Mouse (Mus musculus): ENCODE results near the gene Snip1.

GRCm38 (mm10) chr4:125057273-125057672 is 9.2 kb upstream of the Snip1 start:
- no peak for TF ChIP-seq E2F4 (IDR thresholded peaks at IDR 0.05; ENCODE audit: insufficient replicate concordance, low read depth, low read length)
- TF ChIP-seq NELFE (IDR thresholded peaks at IDR 0.05; ENCODE audit: low read depth, low read length) = no peak
- TF ChIP-seq CHD1 (IDR thresholded peaks at IDR 0.05; ENCODE audit: low read depth, low read length) = no peak
- no peak for TF ChIP-seq RAD21 (IDR thresholded peaks at IDR 0.05; ENCODE audit: low read depth, low read length)
- TF ChIP-seq EP300 (IDR thresholded peaks at IDR 0.05; ENCODE audit: low read length) = no peak
- TF ChIP-seq CTCF (conservative IDR thresholded peaks at IDR 0.05 in 1 of 2, IDR thresholded peaks at IDR 0.05 in 1 of 2; ENCODE audit: low read depth in 2 of 2, low read length in 2 of 2) = no peak
- no peak for TF ChIP-seq ELF1 (IDR thresholded peaks at IDR 0.05; ENCODE audit: low read depth, low read length)
- no peak for TF ChIP-seq MAZ (IDR thresholded peaks at IDR 0.05; ENCODE audit: low read depth, low read length)
- no peak for TF ChIP-seq CHD2 (IDR thresholded peaks at IDR 0.05; ENCODE audit: low read length)
- no peak for TF ChIP-seq RCOR1 (conservative IDR thresholded peaks at IDR 0.05; ENCODE audit: low read depth, low read length)

All from CH12.LX (cell line).